18 mouse cellular contexts compared by ENCODE assay signal in genomic region chr11:86598154-86598553, GRCm38 (mm10). TPM values are rescaled to one million over a fixed set of nuclear protein-coding genes. Genes with fewer than 3 reads are reported as not detected.
DNase-seq lines count a peak whose midpoint lies in the region; ATAC-seq and TF ChIP-seq lines count a peak whose summit lies in the region.
"Had no signal": no experiment of that assay in that cellular context is flagged by ENCODE, and none has a peak within 500 bp of the region (broad histone marks: within the 10 kb centered on the region; RNA-seq: fewer than 3 reads in every experiment).

No protein-coding gene starts in this region.

- H3K9me3 ChIP-seq in liver, postnatal 0 days (ENCODE audit: low read length), result no peaks in the 10 kb centered on the region
- no peaks in the 10 kb centered on the region for H3K9me3 ChIP-seq in liver, embryonic 11.5 days (ENCODE audit: control insufficient read depth, low read length)
- no peaks in the 10 kb centered on the region for H3K9me3 ChIP-seq in stomach, embryonic 16.5 days (replicated peaks; ENCODE audit: control insufficient read depth, low read length)
- H3K9me3 ChIP-seq in hindbrain, embryonic 14.5 days (ENCODE audit: control insufficient read depth, low read length), result no peaks in the 10 kb centered on the region
- no peaks in the 10 kb centered on the region for H3K9me3 ChIP-seq in midbrain, embryonic 15.5 days
- H3K9me3 ChIP-seq: embryonic facial prominence, embryonic 12.5 days; forebrain, embryonic 12.5 days; heart, embryonic 13.5 days; hindbrain, embryonic 12.5 days had no signal

- H3K27me3 ChIP-seq in liver, postnatal 0 days (ENCODE audit: insufficient read depth, low read length), result no peaks in the 10 kb centered on the region
- H3K27me3 ChIP-seq in liver, embryonic 11.5 days (replicated peaks; ENCODE audit: control insufficient read depth, insufficient read depth, low read length), result no peaks in the 10 kb centered on the region
- no peaks in the 10 kb centered on the region for H3K27me3 ChIP-seq in stomach, embryonic 16.5 days (ENCODE audit: control insufficient read depth, insufficient read depth, low read length)
- no peaks in the 10 kb centered on the region for H3K27me3 ChIP-seq in hindbrain, embryonic 14.5 days (ENCODE audit: control insufficient read depth, insufficient read depth, low read length)
- no peaks in the 10 kb centered on the region for H3K27me3 ChIP-seq in midbrain, embryonic 15.5 days (replicated peaks)
- H3K27me3 ChIP-seq: embryonic facial prominence, embryonic 12.5 days; forebrain, embryonic 12.5 days; heart, embryonic 13.5 days; hindbrain, embryonic 12.5 days had no signal

- 92% methylated on average over 5 of the region's 5 CpGs for WGBS in liver, postnatal 0 days (ENCODE audit: insufficient replicate concordance)
- WGBS in liver, embryonic 11.5 days, result 92% methylated on average over 5 of the region's 5 CpGs
- WGBS in stomach, embryonic 16.5 days, result 78% methylated on average over 5 of the region's 5 CpGs
- whole genome bisulfite sequencing in hindbrain, embryonic 14.5 days, result 91% methylated on average over 5 of the region's 5 CpGs
- WGBS in midbrain, embryonic 15.5 days, result 91% methylated on average over 5 of the region's 5 CpGs

- intact Hi-C loops in heart, postnatal 14 days (cut with DNase I), result no loop called here

- ATAC-seq in liver, postnatal 0 days, result 0 out of 2 replicates have a peak, but pooled peaks have one; percentile 20
- no peak for ATAC-seq in liver, embryonic 11.5 days (replicated peaks; ENCODE audit: low FRiP score)
- ATAC-seq in stomach, embryonic 16.5 days (ENCODE audit: insufficient read depth, low FRiP score), result no peak
- ATAC-seq in hindbrain, embryonic 14.5 days (ENCODE audit: low FRiP score), result no peak
- no peak for ATAC-seq in midbrain, embryonic 15.5 days (replicated peaks)
- ATAC-seq: forebrain, embryonic 16.5 days had no signal

- H3K36me3 ChIP-seq in liver, postnatal 0 days (replicated peaks; ENCODE audit: insufficient read depth, low read length), result peaks cover 10% of the 10 kb centered on the region
- H3K36me3 ChIP-seq in liver, embryonic 11.5 days (ENCODE audit: control insufficient read depth, insufficient read depth, low read length), result peaks cover 4% of the 10 kb centered on the region; the same call in 1 of the 2 replicates
- no peaks in the 10 kb centered on the region for H3K36me3 ChIP-seq in stomach, embryonic 16.5 days (ENCODE audit: control insufficient read depth, insufficient read depth, low read length)
- no peaks in the 10 kb centered on the region for H3K36me3 ChIP-seq in hindbrain, embryonic 14.5 days (replicated peaks; ENCODE audit: control insufficient read depth, insufficient read depth)
- no peaks in the 10 kb centered on the region for H3K36me3 ChIP-seq in midbrain, embryonic 15.5 days (replicated peaks)
- H3K36me3 ChIP-seq: embryonic facial prominence, embryonic 12.5 days; forebrain, embryonic 12.5 days; hindbrain, embryonic 12.5 days had no signal

- TF ChIP-seq EP300 in liver, postnatal 0 days (IDR thresholded peaks at IDR 0.05; ENCODE audit: low read depth), result no peak

- H3K9ac ChIP-seq in liver, postnatal 0 days (replicated peaks), result no peak overlapping the region
- no peak overlapping the region for H3K9ac ChIP-seq in liver, embryonic 11.5 days (ENCODE audit: low read depth, low read length)
- H3K9ac ChIP-seq in stomach, embryonic 16.5 days (ENCODE audit: low read length), result no peak overlapping the region
- H3K9ac ChIP-seq in hindbrain, embryonic 14.5 days, result no peak overlapping the region
- H3K9ac ChIP-seq in midbrain, embryonic 15.5 days, result no peak overlapping the region
- H3K9ac ChIP-seq: embryonic facial prominence, embryonic 12.5 days; forebrain, embryonic 12.5 days; heart, embryonic 13.5 days; hindbrain, embryonic 12.5 days had no signal

- peak overlapping the region; percentile 81 for H3K27ac ChIP-seq in liver, postnatal 0 days (ENCODE audit: low read depth)
- H3K27ac ChIP-seq in liver, embryonic 11.5 days (ENCODE audit: low read depth, low read length), result no peak overlapping the region; the same call in 1 of the 2 replicates
- H3K27ac ChIP-seq in stomach, embryonic 16.5 days (ENCODE audit: low read length), result peak overlapping the region; percentile 60
- no peak overlapping the region for H3K27ac ChIP-seq in hindbrain, embryonic 14.5 days
- no peak overlapping the region for H3K27ac ChIP-seq in midbrain, embryonic 15.5 days
- H3K27ac ChIP-seq: embryonic facial prominence, embryonic 12.5 days; forebrain, embryonic 12.5 days; heart, embryonic 13.5 days; hindbrain, embryonic 12.5 days had no signal

- no peak overlapping the region for H3K4me3 ChIP-seq in liver, postnatal 0 days (ENCODE audit: low read depth, low read length)
- no peak overlapping the region for H3K4me3 ChIP-seq in liver, embryonic 11.5 days (ENCODE audit: low read depth, low read length)
- H3K4me3 ChIP-seq in stomach, embryonic 16.5 days (replicated peaks; ENCODE audit: low read length), result no peak overlapping the region
- no peak overlapping the region for H3K4me3 ChIP-seq in hindbrain, embryonic 14.5 days (replicated peaks; ENCODE audit: low read length)
- H3K4me3 ChIP-seq in midbrain, embryonic 15.5 days, result no peak overlapping the region
- H3K4me3 ChIP-seq: embryonic facial prominence, embryonic 12.5 days; forebrain, embryonic 12.5 days; heart, embryonic 13.5 days; hindbrain, embryonic 12.5 days had no signal

- no peak for TF ChIP-seq CTCF in liver, postnatal 0 days (IDR thresholded peaks at IDR 0.05; ENCODE audit: low read depth)

- H3K4me2 ChIP-seq in liver, postnatal 0 days (ENCODE audit: low read depth, low read length), result no peak overlapping the region
- no peak overlapping the region for H3K4me2 ChIP-seq in liver, embryonic 11.5 days
- H3K4me2 ChIP-seq in stomach, embryonic 16.5 days (ENCODE audit: low read depth, low read length), result no peak overlapping the region
- H3K4me2 ChIP-seq in hindbrain, embryonic 14.5 days (replicated peaks), result no peak overlapping the region
- H3K4me2 ChIP-seq in midbrain, embryonic 15.5 days, result no peak overlapping the region
- H3K4me2 ChIP-seq: embryonic facial prominence, embryonic 12.5 days; forebrain, embryonic 12.5 days; heart, embryonic 13.5 days; hindbrain, embryonic 12.5 days had no signal

- H3K4me1 ChIP-seq in liver, postnatal 0 days (ENCODE audit: insufficient read depth), result peaks cover 30% of the 10 kb centered on the region
- H3K4me1 ChIP-seq in liver, embryonic 11.5 days (replicated peaks; ENCODE audit: control insufficient read depth, insufficient read depth, low read length), result peaks cover 16% of the 10 kb centered on the region
- peaks cover 9% of the 10 kb centered on the region; the same call in 1 of the 2 replicates for H3K4me1 ChIP-seq in stomach, embryonic 16.5 days (ENCODE audit: control insufficient read depth, insufficient read depth, low read length)
- H3K4me1 ChIP-seq in hindbrain, embryonic 14.5 days (replicated peaks; ENCODE audit: control insufficient read depth, insufficient read depth, low read length), result peaks cover 2% of the 10 kb centered on the region
- H3K4me1 ChIP-seq in midbrain, embryonic 15.5 days, result peaks cover 3% of the 10 kb centered on the region; the same call in 1 of the 2 replicates
- H3K4me1 ChIP-seq: forebrain, embryonic 12.5 days had no signal

- DNase-seq in heart, adult 11 months, result peak; percentile 67
- DNase-seq in heart, postnatal 14 days, result no peak
- DNase-seq in liver, postnatal 0 days, result no peak
- no peak for DNase-seq in liver, embryonic 11.5 days (ENCODE audit: low spot score)
- no peak for DNase-seq in hindbrain, embryonic 14.5 days (ENCODE audit: low spot score)
- DNase-seq: adrenal gland, postnatal 10 days; cerebellum, adult 11-12 months; cerebellum, adult 9-10 months; cerebellum, postnatal 25 days; gastrocnemius, postnatal 25 days; heart, postnatal 4 days had no signal

RNA-seq across cellular contexts. Expression of gene Tubd1, which starts 53.4 kb away (rescaled TPM):
- total RNA-seq in heart, postnatal 14 days (2021), result 1 to 10 TPM; 5.9 to 7.1 TPM
- 4.3 and 4.4 TPM in 2 replicates for polyA plus RNA-seq in liver, postnatal 0 days (2015; fragmentation: Nextera tagmentation; extraction: Ambion mirVana)
- polyA plus RNA-seq in liver, embryonic 11.5 days (2014; fragmentation: Nextera tagmentation; extraction: Ambion mirVana), result 18.5 and 18.7 TPM in 2 replicates
- 10.4 and 11.8 TPM in 2 replicates for polyA plus RNA-seq in stomach, embryonic 16.5 days (2015; fragmentation: Nextera tagmentation; extraction: Ambion mirVana)
- polyA plus RNA-seq in hindbrain, embryonic 14.5 days (2014; fragmentation: Nextera tagmentation; extraction: Ambion mirVana), result 5.8 and 6.1 TPM in 2 replicates
- 6.8 and 6.9 TPM in 2 replicates for polyA plus RNA-seq in midbrain, embryonic 15.5 days (2015; fragmentation: Nextera tagmentation; extraction: Ambion mirVana)

RNA-seq across cellular contexts. Expression of gene Rps6kb1, which starts 53.5 kb away (rescaled TPM):
- total RNA-seq in heart, postnatal 14 days (2021), result 10 to 100 TPM; 22.5 to 24.4 TPM
- polyA plus RNA-seq in liver, postnatal 0 days (2015; fragmentation: Nextera tagmentation; extraction: Ambion mirVana), result 20.6 and 23.6 TPM in 2 replicates
- 48.4 and 50.9 TPM in 2 replicates for polyA plus RNA-seq in liver, embryonic 11.5 days (2014; fragmentation: Nextera tagmentation; extraction: Ambion mirVana)
- polyA plus RNA-seq in stomach, embryonic 16.5 days (2015; fragmentation: Nextera tagmentation; extraction: Ambion mirVana), result 58.4 and 60.0 TPM in 2 replicates
- polyA plus RNA-seq in hindbrain, embryonic 14.5 days (2014; fragmentation: Nextera tagmentation; extraction: Ambion mirVana), result 45.1 and 51.9 TPM in 2 replicates
- polyA plus RNA-seq in midbrain, embryonic 15.5 days (2015; fragmentation: Nextera tagmentation; extraction: Ambion mirVana), result 49.5 and 53.2 TPM in 2 replicates

Comparison
In these comparisons a context has a peak if more than half of its experiments do, and no peak if none do; other contexts are left out.
1. H3K27ac ChIP-seq: peak in liver, postnatal 0 days (single experiment) and stomach, embryonic 16.5 days (single experiment); none in liver, embryonic 11.5 days (single experiment), hindbrain, embryonic 14.5 days (single experiment) and midbrain, embryonic 15.5 days (single experiment).